Mouse (Mus musculus): ENCODE data around the gene Gm17482.
A peak's percentile ranks its signal among the peaks of the same experiment; 100 is the strongest.
"Not testable (repeated sequence)": the region's sequence is repeated elsewhere in the genome, so short reads cannot be mapped to it uniquely, and the experiment has no call there.

Gm17482 gene

DNA sequence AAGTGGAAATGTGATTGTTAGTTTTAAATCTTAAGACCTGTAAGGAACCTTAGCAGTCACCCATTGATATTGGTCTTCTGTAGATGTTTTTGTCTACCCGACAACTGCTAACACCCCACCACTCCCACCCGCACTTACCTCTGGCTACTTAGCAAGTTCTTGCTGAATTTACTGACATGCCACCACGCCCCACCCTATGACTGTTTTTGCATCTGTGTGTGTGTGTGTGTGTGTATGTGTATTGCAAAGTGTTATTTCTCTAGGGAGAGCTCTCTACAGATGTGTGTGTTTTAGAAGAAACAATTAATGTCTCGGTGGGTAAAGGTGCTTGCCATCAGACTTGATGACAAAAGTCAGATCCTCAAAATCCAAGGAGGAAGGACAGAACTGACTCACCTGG lies at the start of gene Gm17482:
Gene Gm17482 (plus strand): TSS at position 301 of the 400 bp plus-strand sequence.
- DNase-seq (ENCODE audit: low read depth, low spot score): no peak

DNA sequence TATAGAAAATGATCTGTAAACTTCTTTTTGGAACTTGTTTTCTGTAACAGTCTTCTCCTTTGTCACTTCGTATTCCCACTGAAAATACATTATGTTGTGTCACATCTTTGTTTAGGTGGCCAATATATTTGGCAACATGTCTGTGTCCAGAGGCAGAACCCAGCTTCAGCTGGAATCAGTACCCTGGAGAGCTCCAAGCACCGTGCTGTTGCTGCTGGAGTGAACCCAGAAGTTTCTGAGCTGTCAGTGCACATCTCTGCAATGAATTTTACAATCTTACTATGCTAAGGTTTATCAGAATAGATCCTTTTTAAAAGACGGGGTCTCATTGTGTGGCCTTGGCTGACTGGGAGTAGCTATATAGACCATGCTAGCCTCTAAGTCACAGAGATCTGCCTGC lies 48.3 kb upstream of the Gm17482 start:
- no peak for DNase-seq (ENCODE audit: low read depth, low spot score)

DNA sequence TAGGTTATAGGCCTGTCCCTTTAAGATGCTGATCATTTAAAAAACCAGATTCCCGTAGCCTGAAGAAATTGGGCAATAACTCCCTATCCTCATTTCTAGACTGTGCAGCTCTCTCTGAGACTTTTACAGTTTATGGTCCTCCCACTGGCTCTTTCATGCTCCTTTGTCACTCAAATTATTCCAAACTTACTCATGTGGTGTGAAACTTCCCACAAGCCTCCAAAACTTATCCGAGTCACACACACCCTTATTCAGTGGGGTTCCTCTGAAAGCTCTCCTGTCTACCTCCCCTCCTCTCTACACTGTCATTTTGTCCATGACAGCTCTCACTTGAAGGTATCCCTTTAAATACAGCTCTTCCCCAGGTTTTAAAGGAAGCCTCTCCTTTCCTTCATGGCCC lies 46.0 kb upstream of the Gm17482 start:
- DNase-seq (ENCODE audit: low read depth, low spot score): peak; percentile 54

DNA sequence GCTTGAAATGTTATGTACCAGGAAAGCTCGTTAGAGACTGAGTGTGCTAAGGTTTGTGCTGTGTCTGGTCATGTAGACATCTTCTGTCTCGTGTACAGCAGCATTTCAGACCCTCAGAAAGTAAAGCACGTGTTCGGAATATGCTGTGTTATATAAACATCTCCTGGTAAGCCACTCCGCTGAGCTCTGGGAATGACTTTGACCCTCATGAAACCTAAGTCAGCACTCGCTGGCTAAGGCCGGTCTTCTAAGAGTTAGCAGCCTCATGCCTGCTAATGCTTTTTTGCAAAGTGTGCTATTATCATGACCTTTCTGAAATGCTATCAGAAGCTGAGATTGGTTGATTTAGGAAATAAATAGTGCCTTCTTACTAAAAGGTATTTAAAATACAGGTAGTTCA lies 36.0 kb upstream of the Gm17482 start:
- DNase-seq (ENCODE audit: low read depth, low spot score): no peak

DNA sequence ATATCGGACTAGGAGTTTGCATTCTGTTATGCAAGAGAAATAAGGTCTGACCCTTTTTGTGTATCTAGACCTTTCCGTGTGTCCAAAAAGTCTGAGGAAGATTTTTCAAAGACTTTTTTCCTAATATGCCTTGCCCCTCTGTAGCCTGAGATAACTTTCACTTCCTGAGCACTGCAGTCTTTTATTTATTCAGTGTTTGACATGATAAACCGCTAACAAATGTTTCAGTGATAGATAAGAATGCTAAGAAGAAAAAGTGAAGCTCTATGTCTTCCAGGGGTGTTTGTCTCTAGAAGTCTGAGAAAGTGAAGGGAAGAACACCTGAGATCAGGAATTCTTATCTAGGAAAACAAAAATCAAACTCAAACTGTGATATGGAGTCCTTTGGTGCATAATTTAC lies 26.4 kb upstream of the Gm17482 start:
- no peak for DNase-seq (ENCODE audit: low read depth, low spot score)

DNA sequence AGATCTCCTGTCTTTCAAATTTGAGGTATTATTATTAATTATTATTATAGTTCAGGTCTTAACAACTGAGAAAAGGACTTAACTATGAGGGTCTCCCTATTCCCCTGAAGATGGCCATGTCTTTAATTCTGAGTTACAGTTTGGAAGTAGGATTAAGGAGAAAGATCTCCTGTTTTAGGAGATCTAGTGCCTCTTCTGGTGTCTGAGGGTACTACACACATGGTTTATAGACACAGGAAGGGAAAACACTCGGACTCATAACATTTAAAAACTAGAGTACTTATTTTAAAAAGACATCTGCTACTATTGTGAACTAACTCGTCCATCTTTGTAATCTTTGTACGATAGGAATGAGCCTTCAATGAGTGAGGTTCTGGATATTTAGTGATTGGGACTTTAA lies 24.1 kb upstream of the Gm17482 start:
- DNase-seq (ENCODE audit: low read depth, low spot score): no peak

DNA sequence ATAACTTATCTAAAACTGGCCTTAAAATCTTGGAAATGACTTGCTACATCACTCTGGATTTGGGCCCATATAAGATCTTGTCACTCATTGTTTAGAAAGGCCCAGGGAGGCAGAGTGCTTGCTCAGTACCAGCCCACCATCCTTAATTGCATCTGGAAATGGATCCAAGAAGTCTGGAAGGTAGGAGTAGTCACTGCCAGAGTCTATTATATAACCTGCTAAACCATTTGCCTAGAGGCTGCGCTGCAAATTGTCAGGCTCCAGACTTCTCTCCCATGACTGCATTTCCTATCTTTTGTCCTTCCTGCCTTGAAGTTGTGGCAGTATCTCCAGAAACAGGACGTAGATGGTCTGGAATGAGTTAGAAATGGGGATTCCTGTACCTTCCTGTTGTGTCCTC lies 17.0 kb upstream of the Gm17482 start:
- peak; percentile 80 for DNase-seq (ENCODE audit: low read depth, low spot score)

DNA sequence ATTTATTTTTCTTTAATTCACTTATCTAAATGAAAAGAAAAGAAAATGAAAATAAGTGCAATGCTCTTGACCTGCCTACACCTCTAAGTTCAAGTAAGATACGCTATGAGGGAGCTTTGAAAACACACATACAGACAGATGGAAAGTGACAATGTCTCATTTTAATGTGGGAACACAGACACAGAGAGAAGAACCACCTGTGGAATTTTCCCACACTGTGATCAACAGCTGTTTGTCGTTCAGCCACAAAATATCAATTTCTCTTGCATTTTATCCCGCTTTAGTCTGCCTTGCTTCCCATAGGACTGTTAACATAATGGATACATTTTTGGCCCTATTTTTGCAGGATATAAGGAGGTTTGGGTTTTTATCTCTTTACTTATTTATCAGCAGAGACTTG lies 16.3 kb upstream of the Gm17482 start:
- no peak for DNase-seq (ENCODE audit: low read depth, low spot score)

DNA sequence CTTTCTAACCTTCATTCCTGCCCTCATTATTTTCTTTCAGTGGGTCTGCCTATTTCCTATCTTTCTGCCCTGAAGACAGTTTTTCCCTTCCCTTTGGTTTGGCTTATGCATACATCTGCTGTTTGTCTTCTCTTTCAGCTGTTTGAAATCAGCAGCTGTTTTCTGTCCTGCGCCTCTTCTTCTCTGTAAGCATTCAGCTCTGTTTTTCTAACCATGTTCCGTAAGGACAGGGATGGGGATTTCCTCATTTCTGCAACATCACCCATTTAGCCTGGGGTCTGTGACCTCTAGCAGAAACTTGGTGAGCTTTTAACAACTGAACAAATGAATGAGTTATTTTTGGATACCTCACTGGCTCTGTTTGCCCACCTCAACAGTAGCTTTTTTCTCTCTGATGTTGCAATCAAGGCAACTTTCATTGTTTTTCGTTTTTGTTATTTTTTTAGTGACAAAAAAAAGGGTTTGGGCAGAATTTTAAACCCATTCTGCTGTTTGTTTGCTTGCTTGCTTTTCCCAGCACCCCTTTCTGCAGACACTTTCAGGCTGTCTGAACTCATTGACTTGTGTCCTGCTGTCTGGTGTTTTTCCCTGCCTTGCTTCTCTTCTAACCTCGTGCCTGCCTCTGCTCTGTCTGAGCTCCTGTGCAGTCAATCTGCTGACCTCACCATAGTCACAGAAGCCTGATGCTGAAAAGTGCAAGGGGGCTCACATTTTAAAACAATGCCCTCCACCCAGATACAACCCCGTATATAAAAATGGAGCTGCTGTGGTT lies 14.8 kb upstream of the Gm17482 start:
- DNase-seq (ENCODE audit: low read depth, low spot score): no peak

DNA sequence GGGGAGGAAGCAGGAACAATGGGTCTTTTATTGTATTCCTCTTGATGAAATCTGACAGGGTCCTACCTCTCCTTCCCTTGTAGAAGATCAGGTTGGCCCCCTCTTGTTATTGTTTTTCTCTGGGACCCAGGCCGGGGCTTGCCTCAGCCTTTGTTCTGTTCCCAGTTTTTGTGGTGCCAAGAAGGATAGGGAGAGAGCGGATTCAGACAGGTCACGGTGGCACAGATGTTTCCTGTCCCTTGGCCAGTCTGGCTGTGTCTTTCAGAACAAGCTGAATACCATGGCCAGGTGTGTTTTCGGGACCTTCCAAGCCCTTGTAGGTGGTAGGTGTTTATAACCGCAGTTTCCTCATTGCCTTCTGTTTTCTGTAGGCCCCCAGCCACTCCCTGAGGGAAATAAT lies 14.0 kb upstream of the Gm17482 start:
- no peak for DNase-seq (ENCODE audit: low read depth, low spot score)

DNA sequence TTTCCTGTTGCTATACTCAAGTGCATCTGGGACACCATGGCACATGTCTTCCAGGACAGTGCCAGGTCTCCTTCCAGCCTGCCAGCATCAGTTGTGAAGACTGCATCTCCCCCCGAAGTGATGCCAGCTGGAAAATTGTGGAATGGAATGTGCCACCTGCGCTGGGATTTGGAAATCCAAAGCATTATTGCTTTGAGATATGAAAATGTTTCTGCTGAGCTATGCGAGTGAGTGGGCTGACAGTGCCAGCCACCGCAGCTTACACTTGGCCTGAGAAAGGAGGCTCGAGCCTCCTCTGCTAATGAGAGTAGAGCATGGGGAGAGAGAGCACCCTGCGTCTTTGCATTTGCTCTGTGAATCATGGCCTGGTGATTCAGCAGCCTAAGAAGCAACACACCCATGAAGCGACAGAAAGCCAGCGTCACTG lies 5.9 kb upstream of the Gm17482 start:
- peak; percentile 95 for DNase-seq (ENCODE audit: low read depth, low spot score)

DNA sequence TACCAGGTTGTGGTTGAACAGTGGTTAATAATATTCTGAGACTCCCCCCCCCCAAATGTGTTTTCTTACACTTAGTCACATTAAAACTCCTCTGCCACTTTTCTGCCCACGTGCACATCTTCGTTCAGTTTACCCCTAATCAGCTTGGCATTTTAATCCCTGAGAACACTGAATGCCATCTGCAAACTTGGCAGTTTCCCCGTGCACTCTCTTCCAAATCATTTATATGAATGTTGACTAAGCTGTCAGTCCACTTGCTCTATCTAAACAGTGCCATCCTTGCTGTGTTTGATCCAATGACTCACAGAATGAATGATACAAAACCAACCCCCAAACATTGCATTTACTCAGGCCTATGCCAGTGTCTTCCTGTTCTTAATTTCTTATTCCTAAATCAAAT lies 1.6 kb upstream of the Gm17482 start:
- peak; percentile 94 for DNase-seq (ENCODE audit: low read depth, low spot score)

DNA sequence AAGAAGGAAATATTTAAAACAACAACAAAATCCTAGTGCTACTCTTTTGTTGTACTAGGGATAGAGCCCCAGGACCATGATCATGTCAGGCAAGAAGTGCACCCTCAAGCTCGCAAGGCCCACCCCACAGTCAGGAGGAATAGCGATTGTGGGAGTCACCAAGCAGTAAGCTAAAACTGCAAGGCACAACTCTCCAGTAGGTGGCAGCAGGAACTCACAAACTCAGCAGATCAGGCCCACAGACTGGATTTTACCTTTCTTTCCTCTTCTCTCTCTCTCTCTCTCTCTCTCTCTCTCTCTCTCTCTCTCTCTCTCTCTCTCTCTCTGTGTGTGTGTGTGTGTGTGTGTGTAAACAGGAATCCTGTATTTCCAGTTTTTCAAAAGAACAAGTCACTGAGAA lies 386 bp downstream of the Gm17482 start:
- peak; percentile 95 for DNase-seq (ENCODE audit: low read depth, low spot score)

DNA sequence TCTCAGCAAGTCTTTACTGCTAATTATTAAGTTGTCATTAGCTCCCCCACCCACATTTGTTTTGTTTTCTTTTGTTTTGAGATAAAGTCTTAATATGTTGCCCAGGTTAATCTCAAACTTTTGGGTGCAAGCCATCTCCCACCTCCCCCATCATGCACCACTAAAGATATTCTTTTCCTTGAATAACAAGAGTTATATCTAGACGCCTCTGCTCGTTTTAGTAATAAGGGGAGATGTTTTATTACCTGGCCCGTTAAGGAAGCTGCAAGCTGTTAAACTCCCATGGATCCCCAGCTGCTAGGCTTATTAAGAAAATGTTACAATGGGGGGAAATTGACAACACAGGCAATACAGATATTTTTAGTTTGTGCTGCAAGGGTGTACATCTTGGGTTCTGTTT lies 3.4 kb downstream of the Gm17482 start:
- no peak for DNase-seq (ENCODE audit: low read depth, low spot score)

DNA sequence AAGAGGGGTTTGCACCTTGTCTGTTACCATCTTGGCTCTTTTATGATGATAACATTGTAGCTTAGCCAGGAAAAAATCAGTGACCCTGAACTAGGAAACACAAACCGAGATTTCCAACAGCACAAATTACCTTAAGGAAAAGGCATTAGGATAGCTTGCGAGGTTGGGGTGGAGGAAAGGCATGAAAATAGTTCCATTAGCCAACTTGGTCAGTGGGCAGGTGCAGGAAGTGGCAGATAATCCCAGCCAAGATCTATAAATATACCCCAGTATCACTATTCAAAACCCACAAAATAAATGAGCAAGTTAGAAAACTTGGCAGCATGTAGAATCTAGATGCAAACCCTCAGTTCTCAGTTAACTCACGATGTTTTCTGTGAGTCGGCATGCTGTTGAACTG lies 4.7 kb downstream of the Gm17482 start:
- DNase-seq (ENCODE audit: low read depth, low spot score): no peak

DNA sequence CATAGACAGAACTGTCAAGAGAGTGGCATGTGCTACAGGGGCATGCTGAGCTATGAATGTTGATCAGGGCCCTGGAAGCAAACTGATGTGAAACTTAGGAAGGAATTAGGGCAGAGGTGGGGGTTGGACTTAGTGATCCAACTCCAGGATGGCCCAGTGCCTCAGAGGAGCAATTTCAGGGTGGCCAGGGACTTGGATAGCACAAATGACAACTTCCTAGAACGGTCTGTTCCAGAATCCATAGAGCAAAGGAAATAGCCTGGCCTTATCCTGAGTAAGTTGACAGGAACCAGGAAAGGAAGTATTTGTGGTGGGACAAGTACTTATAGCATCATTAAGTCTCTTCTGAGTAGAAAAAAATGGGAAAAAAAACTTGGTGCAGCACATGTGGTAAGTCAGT lies 5.4 kb downstream of the Gm17482 start:
- DNase-seq (ENCODE audit: low read depth, low spot score): no peak

DNA sequence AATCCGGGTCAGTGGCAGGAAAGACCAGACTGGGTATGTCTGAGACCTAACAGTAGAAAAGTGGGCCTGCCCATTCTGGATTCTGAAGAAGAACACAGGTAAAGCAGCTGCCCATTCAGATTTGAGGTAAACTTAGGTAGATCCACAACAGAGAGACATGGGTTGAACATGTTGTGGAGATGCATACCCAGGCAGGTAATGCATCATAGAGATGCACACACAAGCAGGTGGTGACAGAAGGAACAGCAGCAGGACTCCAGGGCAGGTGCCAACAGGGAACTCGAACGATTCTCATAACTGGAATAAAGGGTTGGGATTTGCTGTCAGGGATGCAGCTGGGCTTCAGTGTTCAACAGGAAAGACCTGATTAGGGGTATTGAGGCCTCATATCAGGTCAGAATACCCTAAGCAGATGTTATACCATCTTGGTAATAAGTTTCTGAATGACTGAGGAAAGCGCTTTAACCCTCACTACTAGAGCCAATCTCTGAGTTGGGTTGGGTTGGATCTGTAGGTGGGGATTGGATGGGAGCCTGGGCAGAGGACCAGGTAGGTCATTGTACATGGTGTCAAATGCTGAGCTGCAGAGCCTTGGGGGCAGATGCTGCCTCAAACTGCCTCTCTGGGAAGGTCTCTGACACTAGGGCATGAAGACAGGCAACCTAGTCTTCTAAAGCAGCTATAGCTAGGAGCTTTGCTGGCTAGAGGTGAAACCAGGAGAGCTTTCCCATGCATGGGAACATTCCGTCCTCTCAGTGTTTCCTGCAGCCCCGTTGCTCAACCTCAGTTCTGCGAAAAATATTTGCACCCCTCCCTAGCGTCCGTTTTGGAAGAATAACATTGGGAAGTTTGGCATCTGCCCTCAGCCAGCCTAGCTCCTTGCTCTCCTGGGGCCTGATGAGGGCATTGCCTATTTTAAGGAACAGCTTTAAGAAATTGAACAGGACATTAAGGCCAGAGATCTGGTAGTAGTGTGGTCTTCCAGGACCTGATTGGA lies 11.2 kb downstream of the Gm17482 start:
- DNase-seq (ENCODE audit: low read depth, low spot score): peak; percentile 96

DNA sequence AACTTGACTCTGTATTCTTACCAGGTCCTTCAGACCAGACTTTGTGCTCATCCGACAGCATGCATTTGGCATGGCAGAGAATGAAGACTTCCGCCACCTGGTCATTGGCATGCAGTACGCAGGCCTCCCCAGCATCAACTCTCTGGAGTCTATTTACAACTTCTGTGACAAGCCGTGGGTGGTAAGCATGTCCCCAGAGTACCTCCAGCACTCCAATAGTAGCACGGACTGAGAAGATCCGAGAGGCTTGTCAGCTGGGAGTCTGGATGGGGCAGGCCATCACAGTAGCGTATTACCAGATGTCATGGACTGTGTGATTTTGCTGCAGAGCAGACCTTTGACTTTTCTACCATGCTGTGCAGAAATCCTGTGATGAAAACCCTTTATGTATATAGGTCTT lies 12.2 kb downstream of the Gm17482 start:
- DNase-seq (ENCODE audit: low read depth, low spot score): peak; percentile 80

DNA sequence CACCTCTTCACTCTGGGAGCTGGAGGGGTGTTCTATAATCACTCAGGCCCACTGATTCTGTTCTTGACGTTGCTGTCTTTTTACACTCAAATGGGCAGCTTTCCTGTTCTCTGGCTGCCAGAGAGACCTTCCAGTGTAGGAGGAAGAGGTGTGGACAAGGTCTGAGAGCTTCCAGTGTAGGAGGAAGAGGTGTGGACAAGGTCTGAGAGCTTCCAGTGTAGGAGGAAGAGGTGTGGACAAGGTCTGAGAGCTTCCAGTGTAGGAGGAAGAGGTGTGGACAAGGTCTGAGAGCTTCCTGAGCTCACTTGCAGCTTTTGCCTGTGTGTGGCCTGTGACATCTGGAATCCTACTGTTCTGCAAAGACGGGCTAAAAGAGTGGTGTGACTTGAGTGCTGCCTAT lies 13.3 kb downstream of the Gm17482 start:
- not testable (repeated sequence) for DNase-seq (ENCODE audit: low read depth, low spot score)

DNA sequence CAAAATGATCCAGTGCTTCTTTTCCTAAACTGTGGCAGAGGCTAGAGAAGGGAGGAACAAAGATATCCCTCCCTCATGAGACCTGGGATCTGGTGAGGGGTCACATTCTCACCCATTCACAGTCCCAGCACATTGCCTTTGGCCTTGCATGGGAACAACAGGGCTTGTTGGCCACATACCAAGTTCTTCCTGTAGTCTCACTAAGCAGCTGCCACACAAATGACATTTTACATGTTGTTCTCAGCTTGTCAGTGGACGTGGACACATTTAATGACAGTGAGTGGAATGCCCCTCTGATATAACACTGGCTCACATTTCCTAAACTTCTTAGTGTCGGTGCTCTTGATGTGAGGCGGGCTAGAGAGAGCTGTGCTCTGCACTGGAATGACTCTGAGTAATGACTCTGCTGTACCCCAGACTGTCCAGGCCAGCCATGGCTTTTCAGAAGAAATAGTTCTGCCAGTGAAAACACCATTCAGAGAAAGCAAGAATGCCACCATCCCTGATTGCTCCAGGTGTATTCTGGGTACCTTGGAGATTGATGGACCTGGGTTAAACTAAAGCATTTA lies 14.1 kb downstream of the Gm17482 start:
- DNase-seq (ENCODE audit: low read depth, low spot score): peak; percentile 30

DNA sequence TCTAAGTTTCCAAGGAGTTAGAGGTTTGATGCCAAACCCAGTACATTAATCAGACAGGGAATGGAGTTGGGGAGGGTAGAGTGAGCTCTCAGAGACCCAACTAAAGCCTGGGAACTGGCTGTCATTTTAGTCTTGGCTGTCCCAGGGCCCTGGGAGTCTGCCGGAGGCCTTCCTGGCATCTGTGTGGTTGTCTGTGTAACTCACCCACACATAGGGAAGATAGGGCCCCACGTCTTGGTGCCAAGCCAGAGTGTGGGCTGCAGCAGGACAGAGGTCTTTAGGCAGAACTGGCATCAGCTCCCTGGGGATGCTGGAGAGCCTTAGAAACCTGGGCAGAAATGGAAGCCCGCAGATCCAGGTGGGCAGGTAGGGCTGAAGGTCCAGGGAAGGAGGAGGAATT lies 14.8 kb downstream of the Gm17482 start:
- no peak for DNase-seq (ENCODE audit: low read depth, low spot score)

DNA sequence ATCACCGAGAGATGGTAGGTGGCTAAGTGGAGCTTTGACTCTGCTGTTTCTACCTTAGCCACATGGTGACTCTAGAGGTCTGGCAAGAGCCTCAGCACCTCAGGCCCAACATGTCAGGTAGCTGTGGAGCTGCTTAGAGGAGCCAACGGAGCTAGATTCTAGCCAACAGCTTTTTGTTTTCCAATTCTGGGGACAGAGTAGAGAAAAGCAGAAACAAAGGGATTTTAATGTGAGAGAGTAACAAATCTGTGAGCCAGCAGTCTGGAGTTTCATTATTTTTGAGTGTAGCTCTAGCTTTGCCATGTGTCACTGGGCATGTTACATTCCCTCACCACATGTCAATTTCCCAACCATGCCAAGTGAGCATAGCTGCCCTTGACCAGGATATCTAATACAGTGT lies 17.1 kb downstream of the Gm17482 start:
- DNase-seq (ENCODE audit: low read depth, low spot score): peak; percentile 92

Measured in brain, adult 2 months (tissue).